In genomic region chr10:91367488-91367887, GRCm38 (mm10) we compare ENCODE assay signal across 19 mouse cellular contexts.
DNase-seq lines count a peak whose midpoint lies in the region; ATAC-seq and TF ChIP-seq lines count a peak whose summit lies in the region.
"Had no signal": no experiment of that assay in that cellular context is flagged by ENCODE, and none has a peak within 500 bp of the region (broad histone marks: within the 10 kb centered on the region; RNA-seq: fewer than 3 reads in every experiment).

No protein-coding gene starts in this region.

- no peaks in the 10 kb centered on the region for H3K9me3 ChIP-seq in kidney, embryonic 14.5 days (ENCODE audit: control insufficient read depth, low read length)
- no peaks in the 10 kb centered on the region for H3K9me3 ChIP-seq in kidney, postnatal 0 days (replicated peaks; ENCODE audit: low read length)

- ATAC-seq in kidney, embryonic 14.5 days (ENCODE audit: low FRiP score, low TSS enrichment), result 0 out of 2 replicates have a peak, but pooled peaks have one; percentile 57
- ATAC-seq in kidney, postnatal 0 days (replicated peaks; ENCODE audit: low FRiP score, low read depth), result no peak
- ATAC-seq: activated CD4-positive, CD25-positive, alpha-beta regulatory T cell, adult 4 months; CD4-positive, CD25-positive, alpha-beta regulatory T cell, adult 4 months; Patski had no signal

- no peak for DNase-seq in kidney, adult 8-10 months
- DNase-seq in kidney, postnatal 0 days (ENCODE audit: low spot score), result peak; percentile 56
- DNase-seq in kidney, adult 11 months, result no peak
- DNase-seq: adrenal gland, adult 2 months; adrenal gland, adult 8-10 months; adrenal gland, postnatal 10 days; adrenal gland, postnatal 14 days; adrenal gland, postnatal 25 days; adrenal gland, postnatal 36 days; B cell, adult 2 months; cerebellum, adult 11 months; cerebellum, adult 11-12 months; cerebellum, adult 18-20 months had no signal

- no peaks in the 10 kb centered on the region for H3K36me3 ChIP-seq in kidney, embryonic 14.5 days (ENCODE audit: control insufficient read depth, insufficient read depth, low read length)
- no peaks in the 10 kb centered on the region for H3K36me3 ChIP-seq in kidney, postnatal 0 days (ENCODE audit: insufficient read depth, low read length)
- H3K36me3 ChIP-seq: G1E had no signal

- no peak overlapping the region for H3K27ac ChIP-seq in kidney, embryonic 14.5 days (ENCODE audit: low read depth, low read length)
- H3K27ac ChIP-seq in kidney, postnatal 0 days, result no peak overlapping the region

- H3K4me1 ChIP-seq in kidney, embryonic 14.5 days (ENCODE audit: control insufficient read depth, insufficient read depth, low read length), result no peaks in the 10 kb centered on the region
- H3K4me1 ChIP-seq in kidney, postnatal 0 days (replicated peaks; ENCODE audit: insufficient read depth, low read length), result no peaks in the 10 kb centered on the region

- H3K4me3 ChIP-seq in kidney, embryonic 14.5 days (ENCODE audit: low read length), result no peak overlapping the region
- H3K4me3 ChIP-seq in kidney, postnatal 0 days (replicated peaks; ENCODE audit: low read depth, low read length), result no peak overlapping the region

- TF ChIP-seq CTCF in kidney, postnatal 0 days (IDR thresholded peaks at IDR 0.05; ENCODE audit: low read depth), result no peak

- H3K27me3 ChIP-seq in kidney, embryonic 14.5 days (ENCODE audit: control insufficient read depth, insufficient read depth, low read length), result no peaks in the 10 kb centered on the region
- no peaks in the 10 kb centered on the region for H3K27me3 ChIP-seq in kidney, postnatal 0 days (ENCODE audit: insufficient read depth, low read length)
- H3K27me3 ChIP-seq: CH12.LX, Patski had no signal

- H3K9ac ChIP-seq in kidney, embryonic 14.5 days (ENCODE audit: low read depth, low read length), result no peak overlapping the region
- H3K9ac ChIP-seq in kidney, postnatal 0 days (ENCODE audit: low read depth, low read length), result no peak overlapping the region

- H3K4me2 ChIP-seq in kidney, embryonic 14.5 days (replicated peaks; ENCODE audit: low read depth, low read length), result no peak overlapping the region
- no peak overlapping the region for H3K4me2 ChIP-seq in kidney, postnatal 0 days (ENCODE audit: low read length)

- 33% methylated on average over 1 of the region's 1 CpGs for WGBS in kidney, embryonic 14.5 days
- 33% methylated on average over 1 of the region's 1 CpGs for WGBS in kidney, postnatal 0 days
